Mouse (Mus musculus) myocyte (in vitro differentiated cells): Measurements from ENCODE around the gene Filip1. TPM values are rescaled to one million over a fixed set of nuclear protein-coding genes. Genes with fewer than 3 reads are reported as not detected.

Source experiments
- H3K27me3 ChIP-seq: one replicate; pipeline ENCODE4 v1.6.1; 2011; ENCODE audit not compliant: control insufficient read depth, insufficient read depth, insufficient read length
- H3K36me3 ChIP-seq: one replicate; pipeline ENCODE4 v1.6.1; 2011; ENCODE audit not compliant: control insufficient read depth, insufficient read depth
- H3K4me2 ChIP-seq: one replicate; pipeline ENCODE4 v1.6.1; 2011; ENCODE audit warnings: low read depth, control low read depth
- H3K4me3 ChIP-seq: one replicate; pipeline ENCODE4 v1.5.1; 2011; ENCODE audit warnings: mild to moderate bottlenecking, control low read depth, moderate library complexity
- H3K79me2 ChIP-seq: one replicate; pipeline ENCODE4 v1.6.1; 2011; ENCODE audit not compliant: control insufficient read depth, insufficient read depth
- H3ac ChIP-seq: one replicate; pipeline ENCODE4 v1.6.1; 2011; ENCODE audit not compliant: control insufficient read depth, insufficient read length
- CEBPB ChIP-seq: IDR thresholded peaks from 2 replicates; pipeline ENCODE4 v1.6.1; 2011; ENCODE audit warnings: mild to moderate bottlenecking, moderate library complexity; ENCODE audit not compliant: poor library complexity, insufficient read depth, severe bottlenecking
- E2F4 ChIP-seq: IDR thresholded peaks from one replicate; pipeline ENCODE4 v1.6.1; 2011; ENCODE audit warnings: mild to moderate bottlenecking, control low read depth, moderate library complexity; ENCODE audit not compliant: insufficient read depth
- MAX ChIP-seq: IDR thresholded peaks from one replicate; pipeline ENCODE4 v1.6.1; 2011; ENCODE audit warnings: low read depth, mild to moderate bottlenecking, control low read depth
- MYOD1 ChIP-seq, 3 experiments: IDR thresholded peaks; one replicate each; pipeline ENCODE4 v1.6.1; 2011; ENCODE audit warnings: control low read depth in 2 of 3, low read depth in 2 of 3, mild to moderate bottlenecking in 2 of 3, moderate library complexity in 1 of 3; ENCODE audit not compliant: insufficient read length in 2 of 3, control insufficient read depth in 1 of 3
- MYOG ChIP-seq, 3 experiments: IDR thresholded peaks; one replicate each; pipeline ENCODE4 v1.6.1; 2011; ENCODE audit warnings: control low read depth in 2 of 3, low read depth in 2 of 3, mild to moderate bottlenecking in 2 of 3; ENCODE audit not compliant: insufficient read length in 2 of 3, control insufficient read depth in 1 of 3, insufficient read depth in 1 of 3
- POLR2A ChIP-seq: IDR thresholded peaks from one replicate; pipeline ENCODE4 v1.6.1; 2011; ENCODE audit warnings: low read depth, mild to moderate bottlenecking, control low read depth, moderate library complexity; ENCODE audit not compliant: insufficient read length
- POLR2AphosphoS2 ChIP-seq: IDR thresholded peaks from one replicate; pipeline ENCODE4 v1.6.1; 2011; ENCODE audit warnings: low read depth, control low read depth; ENCODE audit not compliant: insufficient read length
- REST ChIP-seq: IDR thresholded peaks from one replicate; pipeline ENCODE4 v1.6.1; 2011; ENCODE audit warnings: mild to moderate bottlenecking, control low read depth, moderate library complexity; ENCODE audit not compliant: insufficient read depth, insufficient read length
- SRF ChIP-seq: IDR thresholded peaks from one replicate; pipeline ENCODE4 v1.6.1; 2011; ENCODE audit warnings: low read depth; ENCODE audit not compliant: control insufficient read depth, insufficient read length
- TCF12 ChIP-seq: IDR thresholded peaks from one replicate; pipeline ENCODE4 v1.6.1; 2011; ENCODE audit warnings: mild to moderate bottlenecking, control low read depth; ENCODE audit not compliant: poor library complexity, insufficient read depth, severe bottlenecking
- TCF3 ChIP-seq: IDR thresholded peaks from one replicate; pipeline ENCODE4 v1.6.1; 2011; ENCODE audit warnings: low read depth, control low read depth; ENCODE audit not compliant: insufficient read length
- USF1 ChIP-seq: IDR thresholded peaks from one replicate; pipeline ENCODE4 v1.6.1; 2011; ENCODE audit warnings: low read depth, mild to moderate bottlenecking, control low read depth, moderate library complexity
- polyA plus RNA-seq: library from polyadenylated mRNA; unstranded; fragments of >200 nt; fragmentation: generic; extraction: Trizol; gene quantifications from one replicate; pipeline ENCODE4 v1.2.1, GENCODE M21; 2012; ENCODE audit warnings: missing spikeins

Filip1 gene
- polyA plus RNA-seq, 1 experiment: 7.0 TPM

GRCm38 (mm10) chr9:79847099-79847498 is 165.6 kb downstream of the Filip1 start:
- Histone ChIP-seq H3K27me3 (no peaks in the 10 kb centered on the region), H3ac (no peak overlapping the region), H3K36me3 (no peaks in the 10 kb centered on the region), H3K4me2 (no peak overlapping the region), H3K4me3 (no peak overlapping the region), H3K79me2 (no peaks in the 10 kb centered on the region)
- TF ChIP-seq MYOD1 (IDR thresholded peaks at IDR 0.05; ENCODE audit: control insufficient read depth in 1 of 3, insufficient read length in 2 of 3, low read depth in 2 of 3): no peak
- no peak for TF ChIP-seq POLR2AphosphoS2
- no peak for TF ChIP-seq TCF12
- no peak for TF ChIP-seq TCF3

- H3K27me3 ChIP-seq: no peaks in the 10 kb centered on the region
- no peak overlapping the region for H3ac ChIP-seq
- TF ChIP-seq MYOG (IDR thresholded peaks at IDR 0.05; ENCODE audit: control insufficient read depth in 1 of 3, insufficient read depth in 1 of 3, insufficient read length in 2 of 3, low read depth in 2 of 3) (no peak), E2F4 (no peak), CEBPB (no peak), TCF12 (no peak), SRF (no peak), TCF3 (no peak), POLR2AphosphoS2 (no peak), USF1 (no peak), POLR2A (no peak)
- no peak overlapping the region for H3K4me2 ChIP-seq
- H3K4me3 ChIP-seq: no peak overlapping the region
- H3K36me3 ChIP-seq: no peaks in the 10 kb centered on the region
- no peaks in the 10 kb centered on the region for H3K79me2 ChIP-seq
Observed at GRCm38 (mm10) chr9:79842615-79843014, 170.0 kb downstream of the Filip1 start.

- H3K27me3 ChIP-seq: no peaks in the 10 kb centered on the region
- no peak overlapping the region for H3ac ChIP-seq
- no peaks in the 10 kb centered on the region for H3K36me3 ChIP-seq
- H3K4me3 ChIP-seq: no peak overlapping the region
- no peak for TF ChIP-seq CEBPB
- TF ChIP-seq SRF: no peak
- no peak for TF ChIP-seq POLR2AphosphoS2
- no peak for TF ChIP-seq MYOD1 (IDR thresholded peaks at IDR 0.05; ENCODE audit: control insufficient read depth in 1 of 3, insufficient read length in 2 of 3, low read depth in 2 of 3)
- TF ChIP-seq TCF3: no peak
- no peak for TF ChIP-seq MYOG (IDR thresholded peaks at IDR 0.05; ENCODE audit: control insufficient read depth in 1 of 3, insufficient read depth in 1 of 3, insufficient read length in 2 of 3, low read depth in 2 of 3)
- no peak for TF ChIP-seq REST
- no peak for TF ChIP-seq USF1
- no peaks in the 10 kb centered on the region for H3K79me2 ChIP-seq
- H3K4me2 ChIP-seq: no peak overlapping the region
Observed at GRCm38 (mm10) chr9:79842028-79842427, 170.6 kb downstream of the Filip1 start.

- peaks cover 25% of the 10 kb centered on the region for H3K27me3 ChIP-seq
- no peaks in the 10 kb centered on the region for H3K79me2 ChIP-seq
- TF ChIP-seq USF1 (no peak), TCF3 (no peak), POLR2A (no peak), CEBPB (no peak), REST (no peak), E2F4 (no peak), SRF (no peak), MYOD1 (IDR thresholded peaks at IDR 0.05; ENCODE audit: control insufficient read depth in 1 of 3, insufficient read length in 2 of 3, low read depth in 2 of 3) (no peak), MAX (no peak), TCF12 (no peak), POLR2AphosphoS2 (no peak), MYOG (IDR thresholded peaks at IDR 0.05; ENCODE audit: control insufficient read depth in 1 of 3, insufficient read depth in 1 of 3, insufficient read length in 2 of 3, low read depth in 2 of 3) (no peak)
- no peak overlapping the region for H3K4me2 ChIP-seq
- H3K36me3 ChIP-seq: no peaks in the 10 kb centered on the region
- H3K4me3 ChIP-seq: no peak overlapping the region
- H3ac ChIP-seq: no peak overlapping the region
Observed at GRCm38 (mm10) chr9:79831294-79831693, 181.4 kb downstream of the Filip1 start.

- Histone ChIP-seq H3K27me3 (peaks cover 28% of the 10 kb centered on the region), H3K4me2 (no peak overlapping the region), H3K36me3 (no peaks in the 10 kb centered on the region), H3K79me2 (no peaks in the 10 kb centered on the region), H3ac (no peak overlapping the region), H3K4me3 (no peak overlapping the region)
- no peak for TF ChIP-seq POLR2AphosphoS2
- TF ChIP-seq SRF: no peak
- no peak for TF ChIP-seq MYOG (IDR thresholded peaks at IDR 0.05; ENCODE audit: control insufficient read depth in 1 of 3, insufficient read depth in 1 of 3, insufficient read length in 2 of 3, low read depth in 2 of 3)
- no peak for TF ChIP-seq POLR2A
- no peak for TF ChIP-seq REST
- TF ChIP-seq TCF3: no peak
- TF ChIP-seq MAX: no peak
- no peak for TF ChIP-seq E2F4
- TF ChIP-seq TCF12: no peak
- no peak for TF ChIP-seq CEBPB
- TF ChIP-seq USF1: no peak
- no peak for TF ChIP-seq MYOD1 (IDR thresholded peaks at IDR 0.05; ENCODE audit: control insufficient read depth in 1 of 3, insufficient read length in 2 of 3, low read depth in 2 of 3)
Observed at GRCm38 (mm10) chr9:79830874-79831273, 181.8 kb downstream of the Filip1 start.
